Mouse (Mus musculus): ENCODE data around the gene Asic1.
A peak's percentile ranks its signal among the peaks of the same experiment; 100 is the strongest.

The Asic1 gene

DNA sequence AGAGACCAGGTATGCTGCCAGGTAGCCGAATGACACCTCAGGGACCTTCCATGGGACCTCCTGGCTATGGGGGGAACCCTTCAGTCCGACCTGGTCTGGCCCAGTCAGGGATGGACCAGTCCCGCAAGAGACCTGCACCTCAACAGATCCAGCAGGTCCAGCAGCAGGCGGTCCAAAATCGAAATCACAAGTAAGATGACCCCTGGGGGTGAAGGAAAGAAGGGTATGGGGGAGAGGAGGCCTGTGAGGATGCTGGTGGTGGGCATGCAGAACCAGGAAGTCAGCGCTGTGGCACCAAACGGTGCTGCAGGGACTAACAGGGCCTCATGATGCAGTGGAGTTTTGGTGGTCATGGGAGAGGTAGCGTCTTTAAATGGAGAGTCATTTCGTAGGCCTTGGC, 32.9 kb downstream of the Asic1 start:
- no peak for DNase-seq

DNA sequence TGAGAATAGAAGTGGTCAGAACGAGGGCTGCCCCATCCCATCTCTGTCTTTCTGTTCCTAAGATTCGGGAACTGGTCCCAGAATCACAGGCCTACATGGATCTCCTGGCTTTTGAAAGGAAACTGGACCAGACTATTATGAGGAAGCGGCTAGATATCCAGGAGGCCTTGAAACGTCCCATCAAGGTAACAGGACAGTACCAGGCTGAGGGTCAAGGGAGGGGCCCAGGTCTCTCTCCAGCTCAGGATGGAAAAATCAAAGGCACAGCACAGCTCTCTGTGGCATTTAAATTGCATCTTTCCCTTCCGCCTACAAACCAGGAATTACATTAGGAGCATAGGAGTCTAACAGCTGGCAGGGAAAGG, 33.5 kb downstream of the Asic1 start:
- no peak for DNase-seq

DNA sequence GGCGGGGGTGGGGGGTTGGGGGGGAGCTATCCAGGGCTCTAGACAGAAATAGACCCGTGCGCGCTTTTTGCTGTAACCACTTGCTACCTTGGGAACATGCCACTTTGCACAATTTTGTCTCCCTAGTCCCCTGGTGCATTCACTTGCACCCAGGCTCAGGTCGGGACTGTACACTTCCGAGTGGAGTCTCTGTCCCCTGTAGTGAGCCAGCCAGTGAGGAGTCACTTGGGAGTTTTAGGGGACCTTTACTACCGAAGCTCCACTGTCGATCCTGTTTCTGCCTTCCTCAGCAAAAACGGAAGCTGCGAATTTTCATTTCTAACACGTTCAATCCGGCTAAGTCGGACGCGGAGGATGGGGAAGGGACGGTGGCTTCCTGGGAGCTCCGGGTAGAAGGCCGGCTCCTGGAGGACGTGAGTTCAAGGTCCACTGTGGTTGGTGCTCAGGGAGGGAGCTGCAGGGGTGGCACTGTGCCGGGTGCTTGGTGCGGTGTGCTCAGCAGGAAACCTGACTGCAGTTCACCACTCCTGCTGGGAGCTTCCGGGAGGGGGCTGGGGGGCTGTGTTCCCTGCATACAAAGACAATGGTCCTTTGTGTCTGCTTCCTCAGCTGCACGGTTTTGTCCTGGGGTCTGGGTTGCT, 34.0 kb downstream of the Asic1 start:
- peak in 1 of 2 experiments; percentile 46 for DNase-seq

DNA sequence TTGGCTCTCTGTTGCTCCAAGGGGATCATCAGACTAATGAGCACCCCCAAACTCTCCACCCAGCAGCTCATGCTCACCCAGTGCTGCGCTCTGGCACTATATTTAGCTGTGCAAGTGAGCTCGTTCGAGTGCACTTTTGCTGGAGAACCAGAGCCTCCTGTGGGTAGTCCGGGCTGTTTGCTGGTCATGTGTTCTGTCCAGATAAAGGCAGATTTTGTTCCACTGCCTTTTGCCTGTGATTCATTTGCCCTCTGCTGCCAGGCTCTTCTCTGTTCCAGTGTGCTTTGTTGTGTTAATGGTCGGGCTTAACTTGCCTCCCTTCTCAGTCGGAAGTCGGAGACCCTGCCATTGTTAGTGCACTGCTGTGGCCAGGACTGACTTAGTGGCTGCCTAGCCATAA, 34.7 kb downstream of the Asic1 start:
- peak in 1 of 2 experiments; percentile 13 for DNase-seq

DNA sequence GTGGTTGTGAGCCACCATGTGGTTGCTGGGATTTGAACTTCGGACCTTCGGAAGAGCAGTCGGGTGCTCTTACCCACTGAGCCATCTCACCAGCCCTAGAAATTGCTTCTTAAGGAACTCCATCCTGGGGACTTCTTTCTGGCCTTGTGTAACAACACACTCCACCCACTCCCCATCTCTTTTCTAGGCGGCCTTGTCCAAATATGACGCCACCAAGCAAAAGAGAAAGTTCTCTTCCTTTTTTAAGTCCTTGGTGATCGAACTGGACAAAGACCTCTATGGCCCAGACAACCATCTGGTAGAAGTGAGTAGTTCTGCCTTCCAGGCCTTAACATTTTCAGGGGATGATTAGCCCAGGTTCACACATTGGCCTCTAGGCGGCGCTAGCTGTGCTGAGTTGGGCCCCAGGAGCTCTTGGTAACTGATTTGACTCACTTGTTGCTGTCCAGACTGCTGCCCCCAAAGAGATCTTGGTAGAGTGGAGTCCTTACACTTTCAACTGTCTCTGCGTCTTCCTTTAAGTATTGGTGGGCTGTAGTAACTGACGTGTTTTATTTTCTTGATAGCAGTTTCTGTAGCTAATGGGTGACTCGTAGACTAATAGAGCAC, 35.4 kb downstream of the Asic1 start, which contains the start of gene Gm17349:
TSS of gene Gm17349 (minus strand) at position 51 of the 609 bp plus-strand sequence.
- peak; percentile 75 to 81 for DNase-seq

DNA sequence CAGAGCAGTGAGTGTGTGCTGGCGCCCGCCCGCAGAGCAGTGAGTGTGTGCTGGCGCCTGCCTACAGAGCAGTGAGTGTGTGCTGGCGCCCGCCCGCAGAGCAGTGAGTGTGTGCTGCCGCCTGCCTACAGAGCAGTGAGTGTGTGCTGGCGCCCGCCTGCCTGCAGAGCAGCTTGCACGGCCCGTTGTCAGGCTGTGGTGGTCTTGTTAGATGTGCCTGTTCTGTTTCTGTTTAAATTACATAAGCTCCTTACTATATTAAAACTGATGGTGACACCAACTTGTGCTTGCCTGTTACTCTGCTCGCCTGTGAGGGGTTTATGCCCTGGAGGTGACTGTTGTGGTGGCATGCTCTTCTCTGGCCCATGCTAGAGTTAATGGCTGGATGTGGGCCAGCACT, 38.0 kb downstream of the Asic1 start:
- no peak for DNase-seq

DNA sequence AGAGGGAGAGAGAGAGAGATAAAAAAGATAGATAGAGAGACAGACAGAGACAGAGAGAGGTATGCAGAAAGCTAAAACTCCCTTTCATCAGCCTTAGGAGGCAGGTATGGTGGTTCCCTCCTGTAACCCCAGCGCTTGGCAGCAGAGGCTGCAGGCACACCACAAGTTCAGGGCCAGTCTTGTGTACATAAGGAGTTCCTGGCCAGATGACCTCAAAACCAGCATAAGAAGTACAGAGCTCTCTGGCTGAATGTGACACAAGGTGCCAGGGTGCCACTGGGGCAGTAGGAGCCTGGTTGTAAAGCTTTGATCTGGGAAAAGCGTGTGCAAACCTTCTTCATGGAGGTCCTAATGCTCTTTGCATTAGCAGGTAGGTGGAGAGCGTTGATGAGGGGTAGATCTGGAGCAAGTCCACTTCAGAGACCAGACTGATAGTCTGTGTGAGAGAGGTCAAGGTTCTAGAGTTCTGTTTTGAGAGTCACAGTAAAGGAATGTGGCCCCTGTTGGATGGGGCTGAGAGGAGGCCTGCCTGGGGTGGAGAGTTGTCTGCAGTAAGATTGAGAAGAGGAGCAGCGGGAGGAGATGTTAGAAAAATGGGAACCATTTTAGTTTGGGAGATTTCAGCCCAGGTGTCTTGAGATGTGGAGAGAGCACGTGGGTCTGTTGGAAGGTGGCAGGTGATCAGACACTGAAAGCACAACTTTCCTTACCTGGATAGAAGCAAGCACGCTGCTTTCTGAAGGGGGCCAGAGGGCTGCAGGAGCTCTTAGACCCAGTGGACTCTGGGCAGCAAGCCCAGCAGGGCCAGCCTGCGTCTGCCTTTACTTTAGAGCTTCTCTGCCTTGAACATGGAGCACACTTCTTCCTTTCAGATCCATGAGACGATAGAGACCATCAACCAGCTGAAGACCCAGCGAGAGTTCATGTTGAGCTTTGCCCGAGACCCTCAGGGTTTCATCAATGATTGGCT, 40.3 kb downstream of the Asic1 start:
- DNase-seq: no peak

DNA sequence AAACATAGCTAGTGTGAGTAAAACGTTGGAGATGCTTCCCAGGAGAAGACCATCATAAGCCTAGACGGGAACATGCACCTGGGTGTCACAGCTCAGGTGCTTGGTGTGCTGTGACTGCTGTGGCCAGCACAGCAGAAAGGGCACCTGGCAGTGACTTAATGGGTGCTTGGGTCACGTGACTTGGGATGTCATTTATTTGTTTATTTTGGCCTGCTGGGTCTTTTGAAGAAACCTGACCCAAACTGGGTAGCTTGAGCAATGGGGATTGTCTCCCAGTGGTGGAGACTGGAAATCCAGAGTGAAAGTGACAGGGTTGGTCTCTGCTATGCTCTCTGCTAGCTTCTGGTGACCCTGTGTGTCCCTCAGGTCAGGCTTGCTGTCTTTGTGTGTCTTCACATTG, 41.3 kb downstream of the Asic1 start:
- DNase-seq: no peak

DNA sequence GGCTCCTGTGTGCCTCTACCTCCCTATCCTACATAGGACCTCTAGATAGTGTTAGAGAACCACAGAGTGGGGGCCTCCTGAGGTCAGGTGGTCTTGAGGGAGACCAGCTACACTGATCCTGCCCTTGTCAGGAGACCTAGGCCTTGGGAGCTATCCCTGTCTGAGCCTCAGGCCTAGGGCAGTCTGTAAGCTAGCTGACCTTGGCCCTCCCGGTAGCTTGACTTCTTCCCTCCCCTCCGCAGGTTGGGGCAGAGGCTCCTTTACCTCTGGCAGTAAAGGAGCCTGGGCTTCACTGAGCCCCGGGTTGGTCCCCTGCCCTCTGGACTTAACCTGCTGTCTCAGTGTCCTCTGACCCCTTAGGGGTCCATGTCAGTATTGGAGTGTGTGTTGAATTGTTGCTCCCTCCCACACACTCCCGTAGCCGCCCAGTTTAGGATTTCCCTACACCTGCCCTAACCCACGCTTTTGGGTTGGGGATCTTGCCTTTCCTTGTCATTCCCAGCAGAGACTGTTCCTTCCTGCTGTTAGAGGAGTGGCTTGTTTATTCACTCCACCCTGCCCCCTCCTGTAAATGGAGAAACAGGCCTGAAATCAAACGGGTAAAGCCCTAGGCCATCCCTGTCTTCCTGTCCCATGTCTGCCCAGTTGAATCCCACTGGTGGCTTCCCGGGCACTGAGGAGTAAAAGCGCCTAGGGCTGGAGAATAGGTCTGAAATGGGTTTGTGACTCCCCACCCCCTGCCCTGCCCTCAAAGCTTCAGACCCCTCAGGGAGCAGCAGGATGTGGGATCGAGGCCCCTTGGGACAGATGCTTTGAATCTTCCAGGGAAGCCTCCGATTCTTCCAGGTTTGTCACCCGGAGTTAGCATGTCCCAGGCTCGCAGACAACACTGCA, 42.7 kb downstream of the Asic1 start:
- no peak for DNase-seq

DNA sequence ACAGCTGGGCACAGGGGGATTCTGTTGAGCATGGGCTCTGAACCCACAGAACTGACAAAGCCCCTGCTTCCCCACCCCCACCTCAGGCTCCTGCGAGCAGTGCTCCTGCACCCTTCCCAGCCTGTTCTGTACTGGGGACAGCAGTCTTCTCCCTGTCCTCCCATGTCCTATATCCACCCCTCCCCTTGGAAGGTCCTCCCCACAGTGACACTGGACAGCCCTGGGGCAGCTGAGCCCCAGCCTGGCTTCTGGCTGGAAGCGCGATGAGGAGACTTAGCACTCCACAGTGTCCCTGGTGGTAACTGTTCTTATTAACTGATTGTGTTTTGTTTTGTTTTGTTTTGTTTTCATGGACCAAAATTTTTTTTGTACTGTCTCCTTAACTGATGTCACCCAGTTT, 43.4 kb downstream of the Asic1 start:
- DNase-seq: no peak

DNA sequence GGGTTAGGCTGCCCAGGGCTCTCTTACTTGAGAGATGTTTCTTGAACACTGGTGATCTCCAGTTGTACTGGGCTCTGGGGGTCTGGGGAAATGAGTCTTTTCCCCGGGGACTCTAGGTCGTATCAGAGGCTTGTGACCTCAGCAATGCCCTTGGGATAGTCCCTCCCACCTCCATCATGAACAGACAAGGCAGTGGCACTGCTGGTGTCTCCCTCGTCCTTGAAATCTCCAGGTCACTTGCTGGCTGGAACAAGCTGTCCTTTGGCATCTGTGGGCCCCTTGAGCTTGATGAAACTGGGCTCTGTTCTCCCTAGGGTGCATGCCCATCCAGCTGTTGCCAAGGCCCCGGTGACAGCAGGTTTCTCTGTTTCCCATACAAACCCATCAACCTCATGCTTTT, 44.0 kb downstream of the Asic1 start:
- DNase-seq: no peak

DNA sequence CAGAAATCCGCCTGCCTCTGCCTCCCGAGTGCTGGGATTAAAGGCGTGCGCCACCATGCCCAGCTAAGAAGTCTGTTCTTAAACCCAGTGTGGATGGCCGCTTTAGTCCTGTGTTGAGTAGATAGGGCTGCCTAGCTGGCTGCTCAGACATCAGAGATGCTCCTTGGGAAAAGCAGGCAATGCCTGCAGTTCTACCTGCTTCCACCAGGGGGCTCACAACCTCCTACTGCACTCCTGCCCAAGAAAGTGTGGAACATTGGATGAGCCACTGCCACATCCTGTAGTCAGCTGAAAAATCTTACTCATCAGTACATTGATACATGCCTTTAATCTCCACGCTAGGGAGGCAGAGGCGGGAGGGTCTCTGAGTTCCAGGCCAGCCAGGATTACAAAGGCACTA, 44.7 kb downstream of the Asic1 start:
- peak; percentile 91 to 92 for DNase-seq

DNA sequence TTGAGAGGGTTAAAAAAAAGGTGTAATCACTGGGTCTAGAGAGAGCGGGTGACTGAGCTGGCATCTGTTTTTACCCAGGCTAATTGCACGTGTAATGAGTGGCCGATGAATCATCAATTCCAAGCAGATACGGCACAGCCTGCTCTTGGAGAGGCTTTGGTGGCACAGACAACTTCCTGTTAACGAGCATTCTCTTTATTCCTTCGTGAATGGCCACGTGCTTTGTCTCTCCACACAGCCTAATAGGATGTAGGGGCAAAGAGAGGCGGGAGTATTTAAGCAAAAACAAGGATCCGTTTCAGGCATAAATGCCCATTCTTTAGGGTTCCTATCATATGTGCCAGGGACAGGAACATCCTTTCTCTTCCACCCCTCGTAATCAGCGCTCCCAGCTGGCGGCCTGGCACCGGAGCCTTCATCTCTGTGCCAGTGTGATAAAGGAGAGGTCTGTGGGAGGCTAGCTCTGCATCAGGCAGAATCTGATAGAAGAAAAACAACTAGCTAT, 45.2 kb downstream of the Asic1 start:
- peak; percentile 72 to 76 for DNase-seq

DNA sequence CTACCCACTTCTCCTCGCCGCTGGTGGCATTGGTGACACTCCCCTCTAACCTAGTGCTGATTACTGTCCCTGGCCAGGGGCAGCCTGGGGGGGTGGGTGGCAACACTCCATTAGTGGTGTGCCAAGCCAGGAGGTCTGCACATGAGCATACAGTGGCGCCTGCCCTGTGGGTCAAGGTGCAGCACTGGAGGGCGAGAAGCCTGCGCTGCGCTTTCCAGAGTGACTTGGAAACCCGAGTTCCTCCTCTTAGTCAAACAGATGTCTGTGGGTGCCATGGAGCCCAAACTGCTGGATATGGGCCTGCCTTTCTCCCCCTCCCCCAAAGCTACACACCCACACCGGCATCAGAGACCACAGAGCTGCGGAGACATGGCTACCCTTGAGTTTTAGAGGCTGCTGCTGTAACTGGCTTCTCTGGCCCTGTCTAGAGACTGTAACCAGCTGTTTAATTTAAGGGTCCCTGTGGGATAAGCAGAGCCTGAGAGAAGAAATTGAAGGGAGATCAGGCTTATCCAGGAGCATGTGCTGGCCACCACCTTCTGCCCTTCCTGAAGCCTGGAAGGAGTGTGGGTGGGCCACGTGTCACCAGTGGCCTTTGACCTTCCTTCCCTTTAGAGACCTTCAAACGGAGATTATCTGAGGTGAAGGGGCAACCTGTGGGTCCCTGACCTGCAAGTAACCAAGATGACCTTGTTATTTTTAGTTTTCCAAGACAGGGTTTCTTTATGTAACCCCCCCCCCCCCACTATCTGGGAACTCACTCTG, 46.0 kb downstream of the Asic1 start:
- peak; percentile 3 to 30 for DNase-seq

DNA sequence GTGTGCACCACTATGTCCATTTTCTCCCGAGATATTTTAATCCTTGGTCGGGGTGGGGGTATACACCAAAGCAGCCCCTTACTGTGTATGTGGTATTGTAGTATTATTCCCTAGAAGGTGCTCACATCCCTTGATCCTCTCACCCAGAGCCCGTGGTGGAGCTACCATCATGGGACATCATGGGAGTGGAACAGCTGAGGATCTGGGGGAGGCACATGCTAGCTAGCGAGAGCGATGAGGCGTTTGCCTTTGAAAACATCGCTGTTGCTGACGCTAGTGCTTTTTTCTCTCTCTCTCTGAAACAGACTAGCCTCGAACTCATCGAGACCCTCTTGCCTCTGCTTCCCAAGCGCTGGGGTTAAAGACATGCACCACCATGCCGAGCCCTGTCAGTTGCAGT, 46.6 kb downstream of the Asic1 start:
- peak in 1 of 2 experiments; percentile 38 for DNase-seq

DNA sequence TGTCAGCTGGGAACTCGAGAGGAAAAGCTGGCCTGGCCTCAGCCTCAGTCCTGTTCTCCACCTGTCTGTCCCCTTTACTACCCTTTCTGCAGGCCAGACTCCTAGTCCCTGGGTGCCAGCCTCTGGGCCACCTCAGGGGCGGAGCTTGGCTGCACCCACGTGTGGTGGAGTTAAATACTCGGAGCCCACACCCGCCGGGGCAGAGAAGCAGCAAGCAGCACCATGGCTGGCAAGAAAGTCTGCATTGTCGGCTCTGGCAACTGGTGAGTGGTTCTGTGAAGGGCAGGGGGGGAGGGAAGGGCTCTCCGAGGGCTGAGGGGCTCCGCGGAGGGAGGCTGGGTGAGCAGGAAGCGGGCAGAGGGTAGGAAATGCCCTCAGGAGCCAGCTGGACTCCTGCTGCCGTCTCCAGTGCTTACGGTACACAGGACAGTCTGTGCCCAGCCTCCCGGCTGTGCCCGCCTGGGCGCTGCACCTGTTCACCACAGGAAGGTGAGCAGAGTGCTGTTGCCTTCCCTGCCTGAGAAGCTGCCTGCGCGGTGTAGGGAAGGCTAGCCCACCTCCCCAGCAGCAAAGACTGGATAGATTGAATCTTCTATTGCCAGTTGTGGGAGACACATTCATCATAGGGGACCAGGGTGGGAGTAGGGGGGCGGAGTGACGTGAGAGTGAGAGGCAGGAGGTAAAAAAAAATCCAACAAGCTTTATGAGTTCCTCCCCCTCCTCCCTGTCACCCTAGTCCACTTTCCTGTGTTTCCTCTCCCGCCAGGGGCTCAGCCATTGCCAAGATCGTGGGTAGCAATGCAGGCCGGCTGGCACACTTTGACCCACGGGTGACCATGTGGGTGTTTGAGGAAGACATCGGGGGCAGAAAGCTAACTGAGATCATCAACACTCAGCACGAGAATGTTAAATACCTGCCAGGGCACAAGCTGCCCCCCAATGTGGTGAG, 47.5 kb downstream of the Asic1 start, which contains the start of gene Gpd1:
TSS of gene Gpd1 (plus strand) at position 130 of the 949 bp plus-strand sequence.
- peak; percentile 69 to 80 for DNase-seq

DNA sequence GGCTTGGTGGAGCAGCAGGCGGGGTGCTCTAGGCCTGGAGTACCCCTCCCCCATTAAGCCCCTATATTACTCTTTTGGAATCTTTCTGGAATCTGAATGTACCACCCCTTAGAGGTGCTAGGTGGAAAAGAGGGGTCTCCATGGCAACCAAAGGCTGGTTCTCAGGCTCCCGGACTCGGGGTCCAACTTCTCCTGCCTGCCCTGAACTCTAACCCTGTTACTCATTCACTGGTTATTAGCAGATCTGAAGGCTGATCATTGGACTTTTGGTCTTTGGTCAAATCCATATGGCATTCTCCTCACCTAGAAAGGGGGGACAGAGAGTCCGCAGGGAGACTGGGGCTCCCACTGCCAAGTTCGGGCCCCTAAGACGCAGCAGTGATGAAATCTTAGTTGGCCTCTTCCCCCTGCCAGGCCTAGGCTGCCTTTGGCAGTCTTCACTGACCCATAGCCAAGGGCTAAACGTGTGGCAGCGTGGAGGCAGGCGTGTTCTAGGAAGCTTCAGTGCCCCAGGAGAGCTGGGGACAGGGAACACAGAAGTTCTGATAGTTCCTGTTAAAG, 48.4 kb downstream of the Asic1 start:
- peak in 1 of 2 experiments; percentile 56 for DNase-seq

DNA sequence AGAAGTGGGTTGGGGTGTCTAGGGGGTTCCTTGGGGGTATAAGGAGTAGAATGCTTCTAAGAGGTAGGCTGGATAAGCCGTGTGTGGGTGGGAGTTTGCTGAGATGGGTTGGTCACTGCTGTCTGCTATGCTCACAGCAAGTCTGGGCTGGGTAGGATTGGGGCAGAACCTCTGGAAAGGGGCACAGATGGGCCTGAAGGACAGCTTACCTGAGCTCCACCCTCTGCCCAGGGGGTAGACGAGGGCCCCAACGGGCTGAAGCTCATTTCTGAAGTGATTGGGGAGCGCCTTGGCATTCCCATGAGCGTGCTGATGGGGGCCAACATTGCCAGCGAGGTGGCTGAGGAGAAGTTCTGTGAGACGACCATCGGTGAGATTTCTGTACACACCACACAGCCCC, 49.7 kb downstream of the Asic1 start:
- no peak for DNase-seq

DNA sequence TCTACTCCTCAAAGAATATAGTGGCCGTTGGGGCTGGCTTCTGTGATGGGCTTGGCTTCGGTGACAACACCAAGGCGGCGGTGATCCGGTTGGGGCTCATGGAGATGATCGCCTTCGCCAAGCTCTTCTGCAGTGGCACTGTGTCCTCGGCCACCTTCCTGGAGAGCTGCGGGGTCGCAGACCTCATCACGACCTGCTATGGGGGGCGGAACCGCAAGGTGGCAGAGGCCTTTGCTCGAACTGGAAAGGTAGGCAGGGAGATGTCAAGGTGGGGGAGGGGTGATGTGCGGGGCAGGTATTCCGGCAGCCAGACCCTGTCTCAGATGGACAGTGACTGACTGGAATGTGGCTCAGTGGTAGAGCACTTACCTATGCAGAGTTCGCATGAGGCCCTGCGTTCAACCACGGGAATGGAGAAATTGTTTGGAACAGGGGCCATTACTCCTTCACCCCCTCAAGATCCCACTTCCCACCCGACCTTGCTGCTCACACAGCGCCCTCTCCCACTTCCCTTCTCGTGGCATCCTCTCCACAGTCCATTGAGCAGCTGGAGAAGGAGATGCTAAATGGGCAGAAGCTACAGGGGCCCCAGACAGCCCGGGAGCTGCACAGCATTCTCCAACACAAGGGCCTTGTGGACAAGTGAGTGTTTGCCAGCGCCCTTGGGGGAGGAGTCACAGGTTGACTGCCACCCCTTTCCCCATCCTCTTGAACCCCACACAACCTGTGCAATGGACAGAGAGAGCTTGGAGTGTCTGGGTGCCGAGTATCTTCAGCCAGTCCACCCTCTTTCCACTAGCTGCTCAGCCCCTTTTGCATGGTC, 52.0 kb downstream of the Asic1 start:
- DNase-seq: no peak

Measured in cerebellum, postnatal 14 days (tissue).